Mouse (Mus musculus): ENCODE measurements around the gene Zdhhc1.

- no peak for TF ChIP-seq CTCF (IDR thresholded peaks at IDR 0.05; ENCODE audit: low read depth)
- TF ChIP-seq EP300 (IDR thresholded peaks at IDR 0.05; ENCODE audit: low read depth) = no peak
Observed at GRCm38 (mm10) chr8:105484030-105484368, 12.7 kb downstream of the Zdhhc1 start.
